Mouse (Mus musculus): ENCODE data around the gene Adamts2. TPM values are rescaled to one million over a fixed set of nuclear protein-coding genes. Genes with fewer than 3 reads are reported as not detected.

Gene Adamts2
- polyA plus RNA-seq, 1 experiment from 2014 or later: 8.2 TPM

DNA sequence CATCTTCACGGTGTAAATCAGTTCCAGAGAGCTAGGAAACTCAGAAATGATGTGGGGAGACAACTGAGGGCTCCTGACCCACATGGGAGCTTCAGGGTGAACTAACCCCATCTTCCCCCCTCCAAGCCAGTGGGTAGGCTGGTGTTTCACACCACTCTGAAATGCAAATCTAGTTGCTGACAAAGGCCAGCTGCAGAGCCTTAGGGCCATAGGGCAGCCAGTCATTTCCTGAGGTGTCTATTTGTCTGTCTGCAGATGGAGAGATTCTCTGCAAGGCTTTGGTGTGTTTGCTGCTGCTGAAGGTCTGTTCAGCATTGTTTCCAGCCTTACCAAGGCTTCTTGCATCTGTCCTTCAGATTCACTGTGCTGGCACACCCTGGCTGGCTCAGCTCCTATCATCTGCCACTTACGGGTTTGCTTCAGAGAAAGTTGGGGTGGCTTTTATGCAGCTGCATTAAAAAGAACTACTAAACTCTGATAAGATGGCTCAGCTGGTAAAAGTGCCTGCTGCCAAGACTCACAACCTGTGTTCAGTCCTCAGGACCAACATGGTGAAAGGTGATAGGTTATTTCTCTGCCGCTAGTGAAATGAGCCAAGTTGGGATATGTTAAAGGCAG, 246.7 kb downstream of the Adamts2 start:
- WGBS: 27% methylated on average over 3 of the region's 3 CpGs
- Histone ChIP-seq H3K4me1 (ENCODE audit: control insufficient read depth, insufficient read depth, low read length) (peaks cover 12% of the 10 kb centered on the region), H3K27me3 (ENCODE audit: control insufficient read depth, insufficient read depth, low read length) (peaks cover 52% of the 10 kb centered on the region), H3K27ac (ENCODE audit: low read length) (no peak overlapping the region), H3K9me3 (replicated peaks; ENCODE audit: control insufficient read depth, low read length) (peaks cover 4% of the 10 kb centered on the region; the same call in 1 of the 2 replicates), H3K36me3 (ENCODE audit: control insufficient read depth, insufficient read depth) (no peaks in the 10 kb centered on the region), H3K9ac (ENCODE audit: low read length) (no peak overlapping the region), H3K4me3 (ENCODE audit: low read length) (no peak overlapping the region), H3K4me2 (ENCODE audit: low read depth, low read length) (no peak overlapping the region)
- no peak for ATAC-seq (replicated peaks; ENCODE audit: extremely low read depth, insufficient read depth, low FRiP score)

DNA sequence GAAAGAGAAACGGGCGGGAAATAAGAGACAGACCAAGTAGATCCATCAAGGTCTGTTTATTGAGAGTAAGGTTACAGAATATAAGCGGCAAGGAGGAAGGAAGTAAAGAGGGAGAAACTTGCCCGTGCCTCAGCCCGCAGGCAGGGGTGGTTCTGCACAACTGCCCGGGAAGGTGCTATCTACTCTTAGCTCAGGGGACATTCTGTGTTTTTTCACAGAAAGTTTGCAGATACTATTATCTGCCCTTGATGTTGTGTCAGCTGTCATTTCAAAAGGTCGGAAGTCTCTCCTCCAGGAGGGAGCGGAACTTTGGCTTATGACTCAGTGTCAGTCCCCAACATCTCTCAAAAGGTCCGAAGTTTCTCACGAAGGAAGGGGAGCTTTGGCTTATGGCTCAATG, 247.4 kb downstream of the Adamts2 start:
- no peak for ATAC-seq (replicated peaks; ENCODE audit: extremely low read depth, insufficient read depth, low FRiP score)
- WGBS: 2% methylated on average over 10 of the region's 10 CpGs
- no peak overlapping the region; the same call in 1 of the 2 replicates for H3K4me3 ChIP-seq (ENCODE audit: low read length)
- H3K36me3 ChIP-seq (ENCODE audit: control insufficient read depth, insufficient read depth): no peaks in the 10 kb centered on the region
- no peak overlapping the region for H3K27ac ChIP-seq (ENCODE audit: low read length)
- peaks cover 4% of the 10 kb centered on the region; the same call in 1 of the 2 replicates for H3K9me3 ChIP-seq (replicated peaks; ENCODE audit: control insufficient read depth, low read length)
- peaks cover 52% of the 10 kb centered on the region for H3K27me3 ChIP-seq (ENCODE audit: control insufficient read depth, insufficient read depth, low read length)
- H3K9ac ChIP-seq (ENCODE audit: low read length): no peak overlapping the region
- peak overlapping the region; percentile 71 for H3K4me2 ChIP-seq (ENCODE audit: low read depth, low read length)
- H3K4me1 ChIP-seq (ENCODE audit: control insufficient read depth, insufficient read depth, low read length): peaks cover 12% of the 10 kb centered on the region

DNA sequence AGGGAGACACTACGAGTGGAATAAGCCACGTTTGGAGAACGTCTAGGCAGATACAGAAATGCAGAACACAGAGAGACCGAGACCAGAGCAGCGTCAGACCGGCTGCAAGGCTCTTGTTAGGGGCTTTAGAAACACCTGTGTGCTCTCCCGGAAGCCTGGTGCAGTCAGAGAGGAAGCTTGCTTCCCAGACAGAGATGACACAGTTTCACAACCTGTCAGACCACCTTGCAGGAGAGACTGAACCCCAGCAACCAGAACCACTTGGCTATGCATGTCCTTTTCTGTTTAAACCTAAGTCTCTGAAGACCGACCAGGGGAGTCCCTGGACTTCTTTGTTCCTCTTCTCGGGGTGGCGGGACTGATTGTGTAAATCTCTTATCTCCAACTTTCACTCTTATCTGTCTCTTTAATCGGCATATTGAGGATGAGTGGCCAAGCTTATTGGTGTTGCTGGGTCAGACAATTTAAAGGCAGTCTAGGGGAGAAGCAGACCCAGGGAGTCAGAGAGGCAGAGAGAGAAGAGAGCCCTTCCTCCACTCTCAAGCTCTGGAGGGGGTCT, 248.4 kb downstream of the Adamts2 start, which contains the start of gene Grm6:
TSS of gene Grm6 (plus strand) at position 509 of the 559 bp plus-strand sequence.
- H3K4me3 ChIP-seq (ENCODE audit: low read length): peak within 1 kb of the TSS; percentile 55
- no peak for ATAC-seq (replicated peaks; ENCODE audit: extremely low read depth, insufficient read depth, low FRiP score)
- H3K9me3 ChIP-seq (replicated peaks; ENCODE audit: control insufficient read depth, low read length): peaks cover 4% of the 10 kb centered on the region; the same call in 1 of the 2 replicates
- peaks cover 52% of the 10 kb centered on the region for H3K27me3 ChIP-seq (ENCODE audit: control insufficient read depth, insufficient read depth, low read length)
- peak within 1 kb of the TSS; percentile 38; the same call in 1 of the 2 replicates for H3K9ac ChIP-seq (ENCODE audit: low read length)
- no peak within 1 kb of the TSS for H3K27ac ChIP-seq (ENCODE audit: low read length)
- peaks cover 12% of the 10 kb centered on the region for H3K4me1 ChIP-seq (ENCODE audit: control insufficient read depth, insufficient read depth, low read length)
- no peaks in the 10 kb centered on the region for H3K36me3 ChIP-seq (ENCODE audit: control insufficient read depth, insufficient read depth)
- H3K4me2 ChIP-seq (ENCODE audit: low read depth, low read length): peak within 1 kb of the TSS; percentile 71
- WGBS: 2% methylated on average over 11 of the region's 11 CpGs

DNA sequence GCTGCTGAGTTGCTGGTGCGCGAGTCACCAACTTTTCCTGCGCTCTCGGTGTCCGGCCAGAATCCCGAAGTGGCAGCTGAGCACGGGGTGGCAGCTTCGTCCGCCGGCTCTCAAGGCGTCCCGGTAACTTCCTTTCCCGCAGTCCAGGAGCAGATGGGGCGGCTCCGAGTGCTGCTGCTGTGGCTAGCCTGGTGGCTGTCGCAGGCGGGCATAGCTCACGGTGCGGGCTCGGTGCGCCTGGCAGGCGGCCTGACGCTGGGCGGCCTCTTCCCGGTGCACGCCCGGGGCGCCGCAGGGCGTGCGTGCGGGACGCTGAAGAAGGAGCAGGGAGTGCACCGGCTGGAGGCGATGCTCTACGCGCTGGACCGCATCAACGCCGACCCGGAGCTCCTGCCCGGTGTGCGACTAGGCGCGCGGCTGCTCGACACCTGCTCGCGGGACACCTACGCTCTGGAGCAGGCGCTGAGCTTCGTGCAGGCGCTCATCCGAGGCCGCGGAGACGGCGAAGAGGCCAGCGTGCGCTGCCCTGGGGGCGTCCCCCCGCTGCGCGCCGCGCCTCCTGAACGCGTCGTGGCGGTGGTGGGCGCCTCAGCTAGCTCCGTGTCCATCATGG, 249.2 kb downstream of the Adamts2 start:
- H3K36me3 ChIP-seq (ENCODE audit: control insufficient read depth, insufficient read depth): no peaks in the 10 kb centered on the region
- no peak overlapping the region for H3K27ac ChIP-seq (ENCODE audit: low read length)
- ATAC-seq (replicated peaks; ENCODE audit: extremely low read depth, insufficient read depth, low FRiP score): no peak; the same call in 1 of the 2 replicates
- peak overlapping the region; percentile 38; the same call in 1 of the 2 replicates for H3K9ac ChIP-seq (ENCODE audit: low read length)
- peaks cover 52% of the 10 kb centered on the region for H3K27me3 ChIP-seq (ENCODE audit: control insufficient read depth, insufficient read depth, low read length)
- peaks cover 4% of the 10 kb centered on the region; the same call in 1 of the 2 replicates for H3K9me3 ChIP-seq (replicated peaks; ENCODE audit: control insufficient read depth, low read length)
- H3K4me1 ChIP-seq (ENCODE audit: control insufficient read depth, insufficient read depth, low read length): peaks cover 12% of the 10 kb centered on the region
- under 1% methylated on average over 69 of the region's 72 CpGs for WGBS
- peak overlapping the region; percentile 71 for H3K4me2 ChIP-seq (ENCODE audit: low read depth, low read length)
- peak overlapping the region; percentile 55 for H3K4me3 ChIP-seq (ENCODE audit: low read length)

Other genes with a start within 250 kb of the Adamts2 start
- not detected in 2 replicates for gene Cby3, start 247.6 kb upstream of the Adamts2 start, polyA plus RNA-seq (2015; fragmentation: Nextera tagmentation; extraction: Ambion mirVana)
- 229 and 252 TPM in 2 replicates for gene Hnrnph1, start 225.1 kb upstream of the Adamts2 start, polyA plus RNA-seq (2015; fragmentation: Nextera tagmentation; extraction: Ambion mirVana)
- gene Rufy1, start 171.0 kb upstream of the Adamts2 start, polyA plus RNA-seq (2015; fragmentation: Nextera tagmentation; extraction: Ambion mirVana): 31.1 and 33.4 TPM in 2 replicates
- 9.6 and 11.4 TPM in 2 replicates for gene Zfp354c, start 225.6 kb downstream of the Adamts2 start, polyA plus RNA-seq (2015; fragmentation: Nextera tagmentation; extraction: Ambion mirVana)
- 0.35 and 0.72 TPM in 2 replicates for gene Zfp879, start 239.5 kb downstream of the Adamts2 start, polyA plus RNA-seq (2015; fragmentation: Nextera tagmentation; extraction: Ambion mirVana)
- gene Grm6, start 248.6 kb downstream of the Adamts2 start, polyA plus RNA-seq (2015; fragmentation: Nextera tagmentation; extraction: Ambion mirVana): not detected in 2 replicates

Data from heart, embryonic 16.5 days (tissue).